Mouse (Mus musculus) forebrain, embryonic 11.5 days (tissue): ENCODE results near the gene Atp6v1e2. TPM values are rescaled to one million over a fixed set of nuclear protein-coding genes. Genes with fewer than 3 reads are reported as not detected.

Experiments used
- ATAC-seq: fragments of 200-750 bp; cut with Nextera tagmentation; replicated peaks from 2 replicates; pipeline ENCODE4 v1.8.0; 2017; ENCODE audit warnings: moderate TSS enrichment; ENCODE audit not compliant: low FRiP score
- DNase-seq: peaks from one replicate; pipeline ENCODE4 v3.0.0-alpha.2; 2017; ENCODE audit warnings: low spot score
- H3K27ac ChIP-seq: fragments of 300-500 bp; sonication (generic); 2 replicates; pipeline ENCODE4 v1.5.1; 2014; ENCODE audit warnings: low read depth, low read length
- H3K27me3 ChIP-seq: fragments of 300-500 bp; sonication (generic); 2 replicates; pipeline ENCODE4 v1.6.1; 2014; ENCODE audit warnings: mild to moderate bottlenecking, low read length, mixed read lengths; ENCODE audit not compliant: control insufficient read depth, insufficient read depth
- H3K36me3 ChIP-seq: fragments of 300-500 bp; sonication (generic); 2 replicates; pipeline ENCODE4 v1.6.1; 2014; ENCODE audit warnings: mild to moderate bottlenecking, low read length, moderate library complexity, mixed read lengths; ENCODE audit not compliant: control insufficient read depth, insufficient read depth
- H3K4me1 ChIP-seq: fragments of 300-500 bp; sonication (generic); replicated peaks from 2 replicates; pipeline ENCODE4 v1.6.1; 2014; ENCODE audit warnings: low read length, mixed read lengths; ENCODE audit not compliant: control insufficient read depth, insufficient read depth
- H3K4me2 ChIP-seq: fragments of 300-500 bp; sonication (generic); 2 replicates; pipeline ENCODE4 v1.6.1; 2014; ENCODE audit warnings: low read depth, mild to moderate bottlenecking, low read length, moderate library complexity, mixed read lengths; ENCODE audit not compliant: severe bottlenecking
- H3K4me3 ChIP-seq: fragments of 300-500 bp; sonication (generic); 2 replicates; pipeline ENCODE4 v1.5.1; 2014; ENCODE audit warnings: low read depth, low read length
- H3K9ac ChIP-seq: fragments of 300-500 bp; sonication (generic); 2 replicates; pipeline ENCODE4 v1.6.1; 2014; ENCODE audit warnings: low read length
- H3K9me3 ChIP-seq: fragments of 300-500 bp; sonication (generic); 2 replicates; pipeline ENCODE4 v1.6.1; 2016; ENCODE audit warnings: low read length, mixed read lengths; ENCODE audit not compliant: control insufficient read depth
- WGBS: fragments of 180-500 bp; shearing (Covaris S2); extraction: QIAGEN DNeasy Blood & Tissue Kit; methylation state at CpG from one replicate; pipeline ENCODE4 v1.1.7; 2014; 5-methylcytosine and 5-hydroxymethylcytosine counted together
- polyA plus RNA-seq: library from polyadenylated mRNA; unstranded; fragments of >200 nt; fragmentation: Nextera tagmentation; extraction: Ambion mirVana; gene quantifications from 2 replicates; pipeline ENCODE4 v1.2.1, GENCODE M21; 2014

The Atp6v1e2 gene
- polyA plus RNA-seq, 1 experiment from 2014 or later: not detected

GRCm38 (mm10) chr17:86906136-86906461, 41.6 kb downstream of the Atp6v1e2 start:
- peaks cover 2% of the 10 kb centered on the region; the same call in 1 of the 2 replicates for H3K4me1 ChIP-seq
- DNase-seq (peak; percentile 87), ATAC-seq (peak; percentile 33; the same call in 1 of the 2 replicates)
- H3K4me2 ChIP-seq: peak overlapping the region; percentile 32; the same call in 1 of the 2 replicates
- 5% methylated on average over 9 of the region's 9 CpGs for WGBS
- H3K36me3 ChIP-seq: no peaks in the 10 kb centered on the region
- H3K4me3 ChIP-seq: no peak overlapping the region
- H3K9me3 ChIP-seq: no peaks in the 10 kb centered on the region
- no peaks in the 10 kb centered on the region for H3K27me3 ChIP-seq
- H3K27ac ChIP-seq: no peak overlapping the region
- H3K9ac ChIP-seq: no peak overlapping the region; the same call in 1 of the 2 replicates

DNA sequence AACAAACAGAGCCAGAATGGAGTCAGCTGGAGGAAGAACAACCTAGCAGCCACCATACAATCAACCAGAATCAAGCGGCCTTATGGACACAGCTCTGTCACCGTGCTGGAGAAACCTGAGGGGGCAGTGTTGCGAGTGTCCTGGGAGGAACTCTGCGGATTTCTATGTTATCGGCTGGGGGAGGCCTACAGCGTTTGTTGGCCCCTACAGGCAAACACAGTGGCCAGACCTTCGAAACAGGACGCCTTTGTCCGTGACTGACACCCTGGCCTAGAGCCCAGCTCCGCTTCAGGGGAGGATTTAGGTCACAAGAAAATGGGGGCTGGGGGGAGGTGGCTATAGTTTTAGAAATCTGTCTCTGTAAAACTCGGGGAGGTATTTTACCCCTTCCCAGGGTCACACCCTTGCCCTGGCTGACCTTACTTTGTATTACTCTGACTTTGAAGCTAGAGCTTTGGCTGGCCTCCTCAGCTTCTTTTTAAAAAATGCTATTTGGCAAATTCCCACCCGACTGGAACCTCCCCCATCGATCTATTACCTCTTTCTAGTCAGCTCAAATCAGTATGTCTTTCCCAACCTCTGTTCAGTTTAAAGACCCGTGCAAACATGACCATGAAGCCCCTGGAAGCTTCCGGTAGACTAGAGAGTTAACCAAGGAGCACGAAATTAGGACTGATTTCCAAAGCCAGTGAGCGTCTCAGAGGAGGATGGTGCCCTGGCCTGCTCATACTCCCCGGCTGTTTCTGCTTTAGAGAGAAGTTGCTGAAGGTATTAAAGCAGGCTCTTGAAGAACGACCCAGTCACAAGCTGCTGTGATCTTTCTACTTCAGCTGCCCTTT, 42.2 kb downstream of the Atp6v1e2 start:
- H3K4me2 ChIP-seq: peak overlapping the region; percentile 32; the same call in 1 of the 2 replicates
- H3K27me3 ChIP-seq: no peaks in the 10 kb centered on the region
- no peak overlapping the region for H3K27ac ChIP-seq
- no peaks in the 10 kb centered on the region for H3K36me3 ChIP-seq
- DNase-seq (peak; percentile 76), ATAC-seq (peak; percentile 28)
- H3K9me3 ChIP-seq: no peaks in the 10 kb centered on the region
- H3K4me3 ChIP-seq: no peak overlapping the region
- 26% methylated on average over 19 of the region's 19 CpGs for WGBS
- peaks cover 2% of the 10 kb centered on the region; the same call in 1 of the 2 replicates for H3K4me1 ChIP-seq
- peak overlapping the region; percentile 5; the same call in 1 of the 2 replicates for H3K9ac ChIP-seq

DNA sequence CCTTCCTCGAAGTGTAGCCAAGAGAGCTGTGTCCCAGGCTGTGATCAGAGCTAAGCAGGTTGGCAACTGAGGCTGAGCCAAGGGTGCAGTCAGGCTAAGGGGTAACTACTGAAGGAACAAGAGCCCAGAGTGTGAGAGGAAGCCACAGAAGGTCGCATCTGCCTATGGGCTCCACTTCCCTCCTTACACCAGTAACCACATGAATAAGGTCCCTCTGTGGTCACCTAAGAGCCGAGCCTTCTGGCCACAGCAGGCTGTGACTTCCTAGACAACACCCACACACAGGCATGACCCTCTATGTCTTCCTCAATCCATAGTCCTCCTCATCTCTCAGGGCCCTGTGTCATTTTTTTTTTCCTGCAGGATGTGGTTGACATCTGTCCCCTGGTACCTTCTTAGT, 43.5 kb downstream of the Atp6v1e2 start:
- Histone ChIP-seq H3K4me1 (peaks cover 2% of the 10 kb centered on the region; the same call in 1 of the 2 replicates), H3K36me3 (no peaks in the 10 kb centered on the region), H3K9ac (no peak overlapping the region), H3K9me3 (no peaks in the 10 kb centered on the region), H3K4me2 (no peak overlapping the region), H3K27me3 (no peaks in the 10 kb centered on the region), H3K27ac (no peak overlapping the region), H3K4me3 (no peak overlapping the region)
- DNase-seq: no peak
- ATAC-seq: no peak
- WGBS: 78% methylated on average over 3 of the region's 3 CpGs

DNA sequence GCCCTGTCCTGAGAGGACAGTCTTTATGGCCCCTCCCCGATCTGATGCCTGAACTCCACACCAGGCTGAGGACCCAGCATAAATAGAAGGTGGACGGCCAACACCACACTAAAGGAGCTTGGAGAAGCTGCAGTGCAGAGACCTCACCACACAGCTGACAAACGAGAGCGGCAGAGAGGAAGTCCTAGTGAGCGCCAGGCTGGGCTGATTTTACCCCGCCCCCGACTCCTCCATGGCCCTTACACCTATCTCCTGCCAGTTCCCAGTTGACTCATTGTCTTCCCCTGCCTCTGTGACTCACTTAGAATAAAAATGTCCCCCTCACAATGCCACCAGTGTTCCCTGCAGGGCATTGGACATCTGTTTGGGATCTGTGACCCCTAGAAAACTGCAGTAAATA, 44.1 kb downstream of the Atp6v1e2 start:
- no peaks in the 10 kb centered on the region for H3K27me3 ChIP-seq
- ATAC-seq (no peak), DNase-seq (no peak)
- H3K9ac ChIP-seq: no peak overlapping the region
- peaks cover 2% of the 10 kb centered on the region; the same call in 1 of the 2 replicates for H3K4me1 ChIP-seq
- WGBS: 70% methylated on average over 7 of the region's 7 CpGs
- no peaks in the 10 kb centered on the region for H3K36me3 ChIP-seq
- H3K27ac ChIP-seq: no peak overlapping the region
- no peak overlapping the region for H3K4me2 ChIP-seq
- no peak overlapping the region for H3K4me3 ChIP-seq
- H3K9me3 ChIP-seq: no peaks in the 10 kb centered on the region

- DNase-seq (no peak), ATAC-seq (no peak)
- H3K9ac ChIP-seq: no peak overlapping the region
- H3K4me3 ChIP-seq: no peak overlapping the region
- no peak overlapping the region for H3K4me2 ChIP-seq
- H3K9me3 ChIP-seq: no peaks in the 10 kb centered on the region
- WGBS: 91% methylated on average over 14 of the region's 14 CpGs
- H3K27me3 ChIP-seq: no peaks in the 10 kb centered on the region
- peaks cover 2% of the 10 kb centered on the region; the same call in 1 of the 2 replicates for H3K4me1 ChIP-seq
- no peak overlapping the region for H3K27ac ChIP-seq
- no peaks in the 10 kb centered on the region for H3K36me3 ChIP-seq
These were observed 45.2 kb downstream of the Atp6v1e2 start for GRCm38 (mm10) chr17:86902399-86903067.

DNA sequence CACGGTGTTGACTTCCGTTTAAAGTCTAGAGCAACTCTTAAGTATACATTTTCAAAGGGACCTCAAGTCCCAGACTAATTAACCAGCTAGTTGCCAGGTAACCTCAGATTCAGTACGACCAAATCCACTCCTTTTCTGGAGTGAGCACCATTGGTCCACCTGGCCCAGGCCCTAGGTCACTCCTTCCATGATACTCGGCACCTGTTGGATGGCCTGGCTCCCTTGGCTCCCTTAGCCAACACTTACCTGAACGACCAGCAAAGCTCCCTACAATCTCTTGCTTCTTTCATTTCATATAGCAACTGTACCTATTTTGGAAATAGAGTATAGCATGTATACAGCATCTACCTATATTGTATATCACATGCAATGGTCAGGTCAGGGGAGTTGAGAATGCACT, 47.1 kb downstream of the Atp6v1e2 start:
- DNase-seq: no peak
- Histone ChIP-seq H3K9me3 (no peaks in the 10 kb centered on the region), H3K36me3 (no peaks in the 10 kb centered on the region), H3K27ac (no peak overlapping the region), H3K4me3 (no peak overlapping the region), H3K9ac (no peak overlapping the region), H3K4me2 (no peak overlapping the region), H3K27me3 (no peaks in the 10 kb centered on the region), H3K4me1 (peaks cover 2% of the 10 kb centered on the region; the same call in 1 of the 2 replicates)
- no peak for ATAC-seq
- 79% methylated on average over 5 of the region's 5 CpGs for WGBS

DNA sequence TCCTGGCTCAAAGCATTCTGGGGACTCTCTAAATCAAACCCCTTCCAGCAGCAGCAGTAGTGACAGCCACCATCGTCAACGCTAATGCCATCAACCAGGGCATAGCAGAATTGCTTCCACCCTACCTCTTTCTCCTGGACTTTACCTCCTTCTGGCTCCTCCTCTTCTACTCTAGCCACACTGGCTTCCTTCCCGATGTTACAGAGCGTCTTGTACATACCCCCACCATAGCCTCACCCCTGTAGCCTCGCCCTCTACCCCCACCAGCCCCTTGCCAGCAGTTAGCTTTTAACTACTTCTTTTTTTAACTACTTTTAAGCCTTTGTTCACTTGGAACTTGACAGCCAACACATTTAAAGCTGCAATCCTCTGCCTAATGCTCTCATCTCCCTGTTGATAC, 47.9 kb downstream of the Atp6v1e2 start:
- no peak overlapping the region for H3K9ac ChIP-seq
- ATAC-seq (no peak), DNase-seq (no peak)
- no peak overlapping the region for H3K4me3 ChIP-seq
- H3K27me3 ChIP-seq: no peaks in the 10 kb centered on the region
- no peak overlapping the region for H3K27ac ChIP-seq
- no peaks in the 10 kb centered on the region for H3K36me3 ChIP-seq
- no peak overlapping the region for H3K4me2 ChIP-seq
- WGBS: 88% methylated on average over 5 of the region's 5 CpGs
- no peaks in the 10 kb centered on the region for H3K4me1 ChIP-seq
- H3K9me3 ChIP-seq: no peaks in the 10 kb centered on the region

DNA sequence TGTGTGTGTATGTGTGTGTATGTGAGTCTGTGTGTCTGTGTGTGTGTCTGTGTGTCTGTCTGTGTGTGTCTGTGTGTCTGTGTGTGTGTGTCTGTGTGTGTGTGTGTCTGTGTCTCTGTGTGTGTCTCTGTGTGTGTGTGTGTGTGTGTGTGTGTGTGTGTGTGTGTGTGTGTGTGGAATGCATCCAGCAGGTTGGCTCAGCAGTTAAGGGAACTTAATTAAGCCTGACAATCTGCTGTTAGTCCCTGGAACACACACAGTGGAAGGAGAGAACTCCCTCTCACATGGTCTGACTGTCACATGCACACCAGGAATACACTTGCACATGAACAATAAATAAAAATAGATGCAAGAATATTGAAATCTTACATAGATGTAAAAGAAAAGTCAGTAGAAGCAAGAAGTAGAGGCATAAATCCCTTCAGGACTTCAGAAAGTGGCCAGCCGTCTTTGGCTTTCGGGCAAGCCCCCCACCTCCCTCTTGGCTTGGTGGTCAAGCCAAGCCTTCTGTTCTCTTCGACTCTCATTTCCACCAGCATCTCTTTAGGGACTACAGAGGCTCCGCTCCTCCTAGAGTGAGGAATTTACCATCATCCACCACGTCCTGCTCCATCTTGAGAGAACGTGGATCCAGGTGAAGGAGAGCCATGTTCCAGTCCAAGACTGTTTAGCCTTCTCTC, 50.1 kb downstream of the Atp6v1e2 start:
- DNase-seq: no peak

More for the DNA sequence above, 50.1 kb downstream of the Atp6v1e2 start:
- Histone ChIP-seq H3K9me3 (no peaks in the 10 kb centered on the region), H3K4me2 (no peak overlapping the region), H3K9ac (no peak overlapping the region), H3K27me3 (no peaks in the 10 kb centered on the region), H3K27ac (no peak overlapping the region), H3K4me1 (no peaks in the 10 kb centered on the region), H3K4me3 (no peak overlapping the region), H3K36me3 (no peaks in the 10 kb centered on the region)
- no peak for ATAC-seq
- WGBS: 89% methylated on average over 6 of the region's 6 CpGs
